Mouse (Mus musculus): ENCODE measurements around the gene Gm11563. TPM values are rescaled to one million over a fixed set of nuclear protein-coding genes. Genes with fewer than 3 reads are reported as not detected.
"Not testable (repeated sequence)": the region's sequence is repeated elsewhere in the genome, so short reads cannot be mapped to it uniquely, and the experiment has no call there.

Gene Gm11563
- not detected in 2 replicates for polyA plus RNA-seq (2011; ENCODE audit: insufficient read depth, insufficient read length, low read depth, missing spikeins)

GRCm38 (mm10) chr11:99658467-99659010 is at the start of gene Gm11563:
TSS of gene Gm11563 (minus strand) at chr11:99658960.
- not testable (repeated sequence) for H3K27me3 ChIP-seq (ENCODE audit: control insufficient read depth, insufficient read depth, low read length, poor library complexity, severe bottlenecking); H3K9me3 ChIP-seq (replicated peaks; ENCODE audit: control insufficient read depth, insufficient read depth, low read length, poor library complexity, severe bottlenecking); H3K27ac ChIP-seq (ENCODE audit: insufficient read depth, low read length); H3K36me3 ChIP-seq (ENCODE audit: control insufficient read depth, insufficient read depth, low read length, poor library complexity, severe bottlenecking); H3K9ac ChIP-seq (ENCODE audit: low read depth, poor library complexity, severe bottlenecking); H3K4me1 ChIP-seq (ENCODE audit: control insufficient read depth, insufficient read depth, low read length); H3K4me3 ChIP-seq (ENCODE audit: low read depth, low read length)

GRCm38 (mm10) chr11:99690463-99690862 is 31.7 kb upstream of the Gm11563 start, which contains the start of gene Gm14190:
TSS of gene Gm14190 (minus strand) at chr11:99690740.
- H3K4me3 ChIP-seq (ENCODE audit: low read depth, low read length), result no peak within 1 kb of the TSS
- no peak for TF ChIP-seq EP300 (IDR thresholded peaks at IDR 0.05; ENCODE audit: insufficient read depth, low read depth, low read length)
- no peak for TF ChIP-seq CTCF (IDR thresholded peaks at IDR 0.05; ENCODE audit: low read depth, low read length)
- TF ChIP-seq POLR2A (IDR thresholded peaks at IDR 0.05; ENCODE audit: insufficient read depth, low read length), result no peak
- no peaks in the 10 kb centered on the region for H3K4me1 ChIP-seq (ENCODE audit: control insufficient read depth, insufficient read depth, low read length)
- H3K9me3 ChIP-seq (replicated peaks; ENCODE audit: control insufficient read depth, insufficient read depth, low read length, poor library complexity, severe bottlenecking), result no peaks in the 10 kb centered on the region
- no peaks in the 10 kb centered on the region for H3K36me3 ChIP-seq (ENCODE audit: control insufficient read depth, insufficient read depth, low read length, poor library complexity, severe bottlenecking)
- no peaks in the 10 kb centered on the region for H3K27me3 ChIP-seq (ENCODE audit: control insufficient read depth, insufficient read depth, low read length, poor library complexity, severe bottlenecking)
- no peak within 1 kb of the TSS for H3K9ac ChIP-seq (ENCODE audit: low read depth, poor library complexity, severe bottlenecking)
- H3K27ac ChIP-seq (ENCODE audit: insufficient read depth, low read length), result no peak within 1 kb of the TSS

- H3K36me3 ChIP-seq (ENCODE audit: control insufficient read depth, insufficient read depth, low read length, poor library complexity, severe bottlenecking); H3K4me3 ChIP-seq (ENCODE audit: low read depth, low read length); H3K4me1 ChIP-seq (ENCODE audit: control insufficient read depth, insufficient read depth, low read length); H3K27ac ChIP-seq (ENCODE audit: insufficient read depth, low read length); H3K9me3 ChIP-seq (replicated peaks; ENCODE audit: control insufficient read depth, insufficient read depth, low read length, poor library complexity, severe bottlenecking); H3K27me3 ChIP-seq (ENCODE audit: control insufficient read depth, insufficient read depth, low read length, poor library complexity, severe bottlenecking); H3K9ac ChIP-seq (ENCODE audit: low read depth, poor library complexity, severe bottlenecking): not testable (repeated sequence)
Observed at GRCm38 (mm10) chr11:99685235-99685634, 26.5 kb upstream of the Gm11563 start.

- H3K27me3 ChIP-seq (ENCODE audit: control insufficient read depth, insufficient read depth, low read length, poor library complexity, severe bottlenecking), result no peaks in the 10 kb centered on the region
- no peaks in the 10 kb centered on the region for H3K9me3 ChIP-seq (replicated peaks; ENCODE audit: control insufficient read depth, insufficient read depth, low read length, poor library complexity, severe bottlenecking)
- H3K27ac ChIP-seq (ENCODE audit: insufficient read depth, low read length), result no peak overlapping the region
- H3K4me3 ChIP-seq (ENCODE audit: low read depth, low read length), result no peak overlapping the region
- TF ChIP-seq EP300 (IDR thresholded peaks at IDR 0.05; ENCODE audit: insufficient read depth, low read depth, low read length) (no peak), POLR2A (IDR thresholded peaks at IDR 0.05; ENCODE audit: insufficient read depth, low read length) (no peak), CTCF (IDR thresholded peaks at IDR 0.05; ENCODE audit: low read depth, low read length) (no peak)
- H3K9ac ChIP-seq (ENCODE audit: low read depth, poor library complexity, severe bottlenecking), result no peak overlapping the region
- H3K4me1 ChIP-seq (ENCODE audit: control insufficient read depth, insufficient read depth, low read length), result no peaks in the 10 kb centered on the region
- H3K36me3 ChIP-seq (ENCODE audit: control insufficient read depth, insufficient read depth, low read length, poor library complexity, severe bottlenecking), result no peaks in the 10 kb centered on the region
Observed at GRCm38 (mm10) chr11:99683481-99683880, 24.7 kb upstream of the Gm11563 start.

- TF ChIP-seq CTCF (IDR thresholded peaks at IDR 0.05; ENCODE audit: low read depth, low read length) (no peak), EP300 (IDR thresholded peaks at IDR 0.05; ENCODE audit: insufficient read depth, low read depth, low read length) (no peak), POLR2A (IDR thresholded peaks at IDR 0.05; ENCODE audit: insufficient read depth, low read length) (no peak)
- no peaks in the 10 kb centered on the region for H3K4me1 ChIP-seq (ENCODE audit: control insufficient read depth, insufficient read depth, low read length)
- H3K9me3 ChIP-seq (replicated peaks; ENCODE audit: control insufficient read depth, insufficient read depth, low read length, poor library complexity, severe bottlenecking), result no peaks in the 10 kb centered on the region
- no peaks in the 10 kb centered on the region; the same call in 1 of the 2 replicates for H3K27me3 ChIP-seq (ENCODE audit: control insufficient read depth, insufficient read depth, low read length, poor library complexity, severe bottlenecking)
- H3K4me3 ChIP-seq (ENCODE audit: low read depth, low read length), result no peak within 1 kb of the TSS
- no peaks in the 10 kb centered on the region for H3K36me3 ChIP-seq (ENCODE audit: control insufficient read depth, insufficient read depth, low read length, poor library complexity, severe bottlenecking)
- no peak within 1 kb of the TSS for H3K27ac ChIP-seq (ENCODE audit: insufficient read depth, low read length)
- no peak within 1 kb of the TSS for H3K9ac ChIP-seq (ENCODE audit: low read depth, poor library complexity, severe bottlenecking)
Observed at GRCm38 (mm10) chr11:99665860-99666259, 7.1 kb upstream of the Gm11563 start, which contains the start of gene Krtap4-6. TSS of gene Krtap4-6 (minus strand) at chr11:99665960.

- Histone ChIP-seq H3K9ac (ENCODE audit: low read depth, poor library complexity, severe bottlenecking) (no peak overlapping the region), H3K4me3 (ENCODE audit: low read depth, low read length) (no peak overlapping the region), H3K36me3 (ENCODE audit: control insufficient read depth, insufficient read depth, low read length, poor library complexity, severe bottlenecking) (no peaks in the 10 kb centered on the region), H3K4me1 (ENCODE audit: control insufficient read depth, insufficient read depth, low read length) (no peaks in the 10 kb centered on the region), H3K27ac (ENCODE audit: insufficient read depth, low read length) (no peak overlapping the region), H3K9me3 (replicated peaks; ENCODE audit: control insufficient read depth, insufficient read depth, low read length, poor library complexity, severe bottlenecking) (no peaks in the 10 kb centered on the region), H3K27me3 (ENCODE audit: control insufficient read depth, insufficient read depth, low read length, poor library complexity, severe bottlenecking) (no peaks in the 10 kb centered on the region; the same call in 1 of the 2 replicates)
- TF ChIP-seq EP300 (IDR thresholded peaks at IDR 0.05; ENCODE audit: insufficient read depth, low read depth, low read length), result no peak
- TF ChIP-seq CTCF (IDR thresholded peaks at IDR 0.05; ENCODE audit: low read depth, low read length), result no peak
- no peak for TF ChIP-seq POLR2A (IDR thresholded peaks at IDR 0.05; ENCODE audit: insufficient read depth, low read length)
Observed at GRCm38 (mm10) chr11:99662802-99663201, 4.0 kb upstream of the Gm11563 start.

Measured in ES-Bruce4 (cell line).